In the genomic region with DNA sequence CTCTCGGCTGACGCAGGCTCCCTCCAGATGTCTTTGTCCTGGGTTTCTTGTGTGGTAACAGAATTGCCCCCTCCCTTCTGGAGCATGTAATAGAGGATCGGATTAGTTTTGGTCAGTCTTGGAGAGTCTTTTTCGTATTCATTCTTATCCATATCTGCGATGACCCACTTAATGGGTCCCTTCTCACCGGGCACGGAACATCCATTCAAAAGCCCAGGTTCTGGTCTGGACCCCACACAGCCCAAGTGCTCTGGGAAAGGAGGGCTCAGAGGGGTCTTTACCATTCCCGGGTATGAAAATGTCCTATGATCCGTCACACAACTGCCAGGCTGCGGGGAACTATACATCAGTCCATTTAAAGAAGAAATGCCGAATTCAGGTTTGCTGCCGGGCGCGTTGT, we compare ENCODE assay signal across 34 mouse cellular contexts.
"Had no signal": no experiment of that assay in that cellular context is flagged by ENCODE, and none has a peak within 500 bp of the region (broad histone marks: within the 10 kb centered on the region; RNA-seq: fewer than 3 reads in every experiment).

No protein-coding gene starts in this region.

- H3K4me1 ChIP-seq: hindbrain, embryonic 12.5 days; hindbrain, embryonic 15.5 days; kidney, embryonic 15.5 days had no signal

- H3K4me3 ChIP-seq: heart, embryonic 12.5 days; heart, embryonic 13.5 days; heart, embryonic 15.5 days; hindbrain, embryonic 10.5 days; hindbrain, embryonic 12.5 days; hindbrain, embryonic 13.5 days; hindbrain, embryonic 15.5 days; intestine, embryonic 15.5 days; kidney, embryonic 15.5 days; layer of hippocampus, adult 2 months had no signal

- H3K9me3 ChIP-seq: heart, embryonic 12.5 days; heart, embryonic 13.5 days; heart, embryonic 15.5 days; hindbrain, embryonic 10.5 days; hindbrain, embryonic 12.5 days; hindbrain, embryonic 13.5 days; hindbrain, embryonic 15.5 days; intestine, embryonic 15.5 days; kidney, embryonic 15.5 days had no signal

- ATAC-seq: hindbrain, embryonic 16.5 days; hindbrain, postnatal 0 days; inflammation-experienced regulatory T-cells, adult 6 months; intestine, embryonic 15.5 days; intestine, embryonic 16.5 days; intestine, postnatal 0 days had no signal

- H3K27ac ChIP-seq: heart, embryonic 13.5 days; heart, embryonic 15.5 days; hindbrain, embryonic 10.5 days; hindbrain, embryonic 12.5 days; hindbrain, embryonic 13.5 days; hindbrain, embryonic 14.5 days; hindbrain, embryonic 15.5 days; hindbrain, postnatal 0 days; intestine, embryonic 15.5 days; kidney, embryonic 15.5 days; kidney, postnatal 0 days; layer of hippocampus, adult 2 months had no signal

- H3K4me2 ChIP-seq: heart, embryonic 11.5 days; heart, embryonic 12.5 days; heart, embryonic 13.5 days; heart, embryonic 15.5 days; hindbrain, embryonic 12.5 days; hindbrain, embryonic 13.5 days; hindbrain, embryonic 14.5 days; hindbrain, embryonic 15.5 days; intestine, embryonic 15.5 days; kidney, embryonic 15.5 days had no signal

- H3K9ac ChIP-seq: heart, embryonic 12.5 days; heart, embryonic 13.5 days; heart, embryonic 15.5 days; hindbrain, embryonic 12.5 days; hindbrain, embryonic 13.5 days; hindbrain, embryonic 14.5 days; hindbrain, embryonic 15.5 days; intestine, embryonic 15.5 days; kidney, embryonic 15.5 days had no signal

- DNase-seq: heart, postnatal 10 days; heart, postnatal 14 days; heart, postnatal 36 days; heart, postnatal 4 days; kidney, adult 11 months; kidney, adult 18-20 months; kidney, adult 2 months; kidney, adult 8-10 months; kidney, adult 9 months; kidney, postnatal 10 days; kidney, postnatal 14 days; kidney, postnatal 25 days; kidney, postnatal 36 days; kidney, postnatal 4 days; layer of hippocampus, adult 9-11 months; layer of hippocampus, postnatal 36 days had no signal

- H3K27me3 ChIP-seq: heart, embryonic 12.5 days; heart, embryonic 13.5 days; heart, embryonic 15.5 days; hindbrain, embryonic 12.5 days; hindbrain, embryonic 13.5 days; hindbrain, embryonic 15.5 days; intestine, embryonic 15.5 days; kidney, embryonic 15.5 days had no signal
